Mouse (Mus musculus): ENCODE results near the gene Cidec.

GRCm38 (mm10) chr6:113416416-113416815, 19.1 kb downstream of the Cidec start:
- no peak for TF ChIP-seq CTCF (conservative IDR thresholded peaks at IDR 0.05; ENCODE audit: low read length)
- no peak for TF ChIP-seq NANOG (IDR thresholded peaks at IDR 0.05; ENCODE audit: borderline replicate concordance, low read length)
- no peak for TF ChIP-seq POU5F1 (IDR thresholded peaks at IDR 0.05; ENCODE audit: borderline replicate concordance, low read length)
